Mouse (Mus musculus) megakaryocyte-erythroid progenitor cell, adult 5 weeks (primary cell): ENCODE results near the gene Dzip3. TPM values are rescaled to one million over a fixed set of nuclear protein-coding genes. Genes with fewer than 3 reads are reported as not detected.

Experiments used
- polyA plus RNA-seq: library from polyadenylated mRNA; stranded (reverse); fragments of >175 nt; gene quantifications from 2 replicates; pipeline ENCODE4 v1.2.3, GENCODE M21; 2012

Dzip3 gene
- polyA plus RNA-seq, result 6.1 and 7.4 TPM in 2 replicates

DNA sequence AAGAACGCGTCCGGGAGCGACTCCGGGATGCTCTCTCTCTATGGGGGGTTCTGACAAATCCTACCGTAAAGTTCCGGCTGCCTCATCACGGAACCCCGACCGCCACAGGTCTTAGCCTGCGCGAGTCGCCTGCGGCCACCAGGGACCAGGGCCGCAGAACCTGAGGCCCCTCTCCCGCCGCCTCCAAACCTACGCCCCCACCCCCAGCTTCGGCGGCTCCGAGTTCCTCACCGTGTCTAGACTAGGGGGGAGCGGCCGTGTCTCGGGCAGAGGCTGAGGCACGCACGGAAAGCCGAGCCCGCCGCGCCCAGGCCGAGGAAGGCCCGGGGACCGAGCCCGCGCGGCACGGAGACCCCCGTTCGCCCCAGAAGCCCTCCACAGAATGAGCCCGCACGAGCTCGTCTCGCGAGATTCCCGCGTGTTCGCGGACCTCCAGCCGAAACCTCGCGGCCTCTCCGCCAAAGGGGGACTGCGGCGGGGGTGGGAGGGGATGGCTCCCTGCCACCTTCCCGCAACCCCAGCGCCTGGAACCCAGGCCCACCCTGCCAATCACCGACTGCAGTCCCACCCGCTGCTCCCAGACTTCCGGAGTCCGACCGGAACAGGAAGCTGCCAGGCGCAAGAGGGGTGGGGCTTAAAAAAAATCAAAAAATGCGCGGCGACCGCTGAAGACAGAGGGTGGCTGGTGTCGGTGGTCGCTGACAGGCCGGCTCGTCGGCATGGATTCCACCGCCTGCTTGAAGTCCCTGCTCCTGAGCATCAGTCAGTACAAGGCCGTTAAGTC, at the start of gene Dzip3, which contains the start of gene Cip2a:
Gene Dzip3, minus strand, starts transcription at position 607 of the 784 bp plus-strand sequence.
Gene Cip2a, plus strand, starts transcription at position 627 of the 784 bp plus-strand sequence.

Other genes starting within 250 kb of the Dzip3 start
- 0.23 TPM in 1 of 2 replicates, not detected in the other for gene Trat1, start 222.1 kb downstream of the Dzip3 start, polyA plus RNA-seq
- not detected in 2 replicates for gene Retnlb, start 177.3 kb downstream of the Dzip3 start, polyA plus RNA-seq
- gene Retnla, start 151.6 kb downstream of the Dzip3 start, polyA plus RNA-seq, result not detected in 2 replicates
- gene Retnlg, start 121.5 kb downstream of the Dzip3 start, polyA plus RNA-seq, result 1.9 and 10.8 TPM in 2 replicates
- 3.1 and 3.4 TPM in 2 replicates for gene Cip2a, start within 50 bp of the Dzip3 start, polyA plus RNA-seq
- gene Myh15, start 63.3 kb upstream of the Dzip3 start, polyA plus RNA-seq, result not detected in 2 replicates